Mouse (Mus musculus) activated CD4-positive, CD25-positive, alpha-beta regulatory T cell, adult 4 months (primary cell): Measurements from ENCODE around the gene Pcdh20. TPM values are rescaled to one million over a fixed set of nuclear protein-coding genes. Genes with fewer than 3 reads are reported as not detected.

Experiments used
- ATAC-seq: one replicate; pipeline ENCODE4 v1.8.0; 2017
- polyA plus RNA-seq, 2 experiments: library from polyadenylated mRNA; unstranded; fragments of 100-300 nt; shearing (Covaris generic); gene quantifications; one replicate each; pipeline ENCODE4 v1.2.1; 2017

Gene Pcdh20
- not detected for polyA plus RNA-seq

DNA sequence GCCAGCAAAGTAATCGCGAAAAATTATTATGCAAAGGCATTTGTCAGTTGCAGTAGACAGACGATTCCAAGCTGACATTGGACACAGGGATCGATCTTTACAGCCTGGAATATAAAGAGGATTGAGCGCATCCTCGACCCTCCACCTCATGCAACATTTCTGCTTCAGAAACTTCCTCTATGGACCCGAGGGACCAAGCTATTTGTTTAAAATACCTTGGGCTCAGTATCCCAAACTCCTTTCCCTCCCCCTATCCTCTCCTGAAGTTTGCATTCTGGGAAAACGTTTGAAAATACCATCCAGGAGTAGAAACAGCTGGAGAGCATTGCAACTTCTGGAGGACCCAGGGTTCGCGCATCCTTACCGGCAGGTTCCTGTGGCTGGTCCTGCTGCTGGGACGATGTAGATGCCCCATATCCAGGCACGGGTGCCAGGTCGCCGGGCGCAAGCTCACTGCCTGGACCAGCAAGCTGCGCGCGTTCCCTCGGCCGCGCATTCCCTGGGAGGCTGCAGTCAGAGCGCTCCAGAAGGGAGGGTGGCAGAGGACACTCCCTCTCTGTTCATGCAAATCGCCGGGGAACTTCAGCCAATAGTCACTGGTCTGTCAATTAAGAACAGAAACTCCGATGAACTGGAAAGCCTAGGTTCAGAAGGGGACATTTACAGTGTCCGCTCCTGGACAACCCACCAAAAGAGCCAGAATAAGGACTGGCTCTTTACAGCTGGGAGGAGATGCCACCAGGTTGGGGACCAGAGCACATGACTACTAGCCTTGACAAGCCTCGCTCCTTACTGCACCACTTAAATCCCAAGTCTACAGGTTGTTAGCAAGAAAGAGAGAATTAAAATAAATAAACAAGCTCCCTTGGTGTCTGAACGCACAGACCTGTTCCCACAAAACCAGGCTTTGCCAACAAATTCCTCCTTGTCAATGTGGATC, at the start of gene Pcdh20:
Gene Pcdh20, minus strand, starts transcription at position 902 of the 940 bp plus-strand sequence.
- ATAC-seq: no peak

- ATAC-seq: no peak
Observed at GRCm38 (mm10) chr14:88479909-88480308, 8.7 kb upstream of the Pcdh20 start.

GRCm38 (mm10) chr14:88469956-88470355, 1.2 kb downstream of the Pcdh20 start:
- no peak for ATAC-seq

DNA sequence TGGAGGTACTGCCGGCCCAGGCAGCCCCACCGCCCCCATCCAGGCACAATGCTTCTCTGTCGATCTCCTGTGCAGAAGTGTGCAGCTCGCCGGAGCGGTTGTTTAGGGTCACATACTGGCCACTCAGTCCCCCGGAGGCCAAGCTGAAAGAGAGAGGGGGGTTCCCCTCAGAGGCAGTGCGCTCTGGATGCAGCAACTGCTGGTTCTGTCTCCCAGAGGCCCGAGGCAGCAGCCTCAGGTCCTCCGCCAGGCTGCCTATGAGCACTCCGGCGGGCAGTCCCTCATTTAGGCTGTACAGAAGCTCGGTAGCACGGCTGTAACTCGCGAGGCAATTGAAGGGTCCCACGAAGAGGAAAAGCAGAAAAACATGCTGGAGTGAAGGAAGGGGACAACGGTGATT, 1.8 kb downstream of the Pcdh20 start:
- no peak for ATAC-seq

- no peak for ATAC-seq
Observed at GRCm38 (mm10) chr14:88466416-88466815, 4.8 kb downstream of the Pcdh20 start.

DNA sequence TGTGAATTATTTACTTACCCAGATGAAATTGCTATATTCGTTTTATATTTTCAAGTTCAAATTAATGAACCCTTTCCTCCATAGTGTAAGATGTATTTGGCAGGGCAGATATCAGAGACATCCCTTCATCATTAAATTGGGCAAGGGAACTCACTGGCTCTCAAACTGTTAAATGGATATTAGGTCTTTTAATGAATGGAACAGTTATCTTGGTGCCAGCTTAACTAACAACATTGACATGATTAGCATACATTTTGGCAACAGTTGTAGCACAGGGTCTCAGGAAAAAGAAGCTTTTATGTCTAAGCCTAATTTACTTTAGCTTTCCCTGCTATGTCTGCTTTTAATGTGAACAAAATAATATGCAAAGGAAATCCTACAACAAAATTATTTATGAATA, 6.8 kb downstream of the Pcdh20 start:
- no peak for ATAC-seq

GRCm38 (mm10) chr14:88463357-88463756, 7.8 kb downstream of the Pcdh20 start:
- ATAC-seq: no peak

- no peak for ATAC-seq
Observed at GRCm38 (mm10) chr14:88462944-88463343, 8.3 kb downstream of the Pcdh20 start.

GRCm38 (mm10) chr14:88460705-88461104, 10.5 kb downstream of the Pcdh20 start:
- ATAC-seq: no peak

- no peak for ATAC-seq
Observed at GRCm38 (mm10) chr14:88443304-88443703, 27.9 kb downstream of the Pcdh20 start.

DNA sequence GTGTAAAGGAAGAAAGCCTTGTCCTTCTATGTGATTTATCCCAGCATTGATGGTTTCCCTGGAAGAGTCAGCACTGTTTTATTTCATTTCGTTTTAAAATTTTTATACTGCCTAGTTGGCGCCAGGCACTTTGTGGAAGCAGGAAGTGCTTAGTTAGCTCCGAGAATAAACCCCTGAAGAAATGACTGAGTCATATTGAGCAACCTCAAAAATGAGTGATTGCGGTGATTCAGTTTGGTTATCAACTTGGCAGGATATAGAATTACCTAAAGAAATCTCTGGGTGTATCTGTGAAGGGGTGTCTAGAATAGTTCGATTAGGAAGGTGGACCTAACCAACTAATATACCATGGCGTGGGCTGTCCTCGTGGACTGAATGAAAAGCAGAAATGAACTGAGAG, 41.8 kb downstream of the Pcdh20 start:
- no peak for ATAC-seq

GRCm38 (mm10) chr14:88427370-88427769, 43.8 kb downstream of the Pcdh20 start:
- ATAC-seq: no peak
